ENCODE assay signal across 8 mouse cellular contexts in the genomic region with DNA sequence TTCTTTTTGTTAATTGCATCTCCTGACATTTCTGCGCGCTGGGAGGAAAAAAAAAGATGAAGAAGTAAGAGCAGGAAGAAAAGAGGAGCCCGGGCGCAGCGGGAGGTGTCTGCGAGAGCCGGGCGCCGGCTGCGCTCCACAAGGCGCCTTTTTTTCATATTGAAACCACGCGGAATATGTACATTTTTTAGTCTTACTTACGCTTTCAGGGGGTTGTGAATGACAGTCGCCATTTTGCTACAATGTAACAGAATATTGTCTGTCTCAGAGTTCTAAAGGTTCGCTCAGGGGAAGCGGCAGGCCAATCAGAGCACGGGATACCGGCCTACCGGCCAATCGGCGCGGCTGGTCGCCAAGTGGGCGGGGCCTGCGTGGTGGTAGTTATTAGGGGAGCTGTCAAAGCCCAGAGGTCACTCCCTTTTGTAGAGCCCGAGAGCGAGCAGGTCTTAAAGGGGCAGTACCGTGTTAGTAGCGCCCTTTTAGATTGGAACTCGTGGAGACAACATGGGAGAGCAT. TPM values are rescaled to one million over a fixed set of nuclear protein-coding genes. Genes with fewer than 3 reads are reported as not detected.
A peak's percentile ranks its signal among the peaks of the same experiment; 100 is the strongest.
DNase-seq lines count a peak whose midpoint lies in the region; ATAC-seq lines count a peak whose summit lies in the region.

Gene Dpf3, minus strand, starts transcription at position 241 of the 516 bp plus-strand sequence.

- DNase-seq in CD4-positive helper T cell, adult 2 months (ENCODE audit: low read depth, low spot score), result peak; percentile 87
- DNase-seq in brain, embryonic 18.5 days (ENCODE audit: low read depth, low spot score), result peak; percentile 77
- peak; percentile 100 for DNase-seq in kidney, postnatal 10 days
- DNase-seq in natural killer cell, adult 2 months (ENCODE audit: low spot score in 2 of 2), result peak; percentile 95 to 96

- peaks cover 6% of the 10 kb centered on the region; the same call in 1 of the 2 replicates for H3K27me3 ChIP-seq in heart, embryonic 13.5 days (replicated peaks)
- H3K27me3 ChIP-seq in liver, embryonic 12.5 days (replicated peaks), result peaks cover 30% of the 10 kb centered on the region
- H3K27me3 ChIP-seq in stomach, embryonic 15.5 days (replicated peaks), result peaks cover 12% of the 10 kb centered on the region; the same call in 1 of the 2 replicates

- under 1% methylated on average over 31 of the region's 31 CpGs for WGBS in heart, embryonic 13.5 days
- WGBS in liver, embryonic 12.5 days (ENCODE audit: insufficient replicate concordance), result under 1% methylated on average over 31 of the region's 31 CpGs
- WGBS in stomach, embryonic 15.5 days, result under 1% methylated on average over 31 of the region's 31 CpGs

- peak; percentile 89 for ATAC-seq in erythroid progenitor cell, adult 5-6 weeks (replicated peaks; ENCODE audit: low FRiP score, poor library complexity, severe bottlenecking)
- peak; percentile 88 for ATAC-seq in heart, embryonic 13.5 days (ENCODE audit: extremely low read depth, insufficient number of reproducible peaks, low FRiP score, low TSS enrichment)
- ATAC-seq in liver, embryonic 12.5 days, result peak; percentile 94
- peak; percentile 97 for ATAC-seq in stomach, embryonic 15.5 days (ENCODE audit: insufficient read depth, low FRiP score, low read depth)

- peaks cover 8% of the 10 kb centered on the region for H3K9me3 ChIP-seq in heart, embryonic 13.5 days
- peaks cover 9% of the 10 kb centered on the region for H3K9me3 ChIP-seq in liver, embryonic 12.5 days (replicated peaks)
- H3K9me3 ChIP-seq in stomach, embryonic 15.5 days, result no peaks in the 10 kb centered on the region

- peak within 1 kb of the TSS; percentile 91 for H3K4me3 ChIP-seq in heart, embryonic 13.5 days
- peak within 1 kb of the TSS; percentile 86 for H3K4me3 ChIP-seq in liver, embryonic 12.5 days
- H3K4me3 ChIP-seq in stomach, embryonic 15.5 days (replicated peaks), result peak within 1 kb of the TSS; percentile 70

- peak within 1 kb of the TSS; percentile 95 for H3K9ac ChIP-seq in heart, embryonic 13.5 days
- H3K9ac ChIP-seq in liver, embryonic 12.5 days, result peak within 1 kb of the TSS; percentile 88
- H3K9ac ChIP-seq in stomach, embryonic 15.5 days, result peak within 1 kb of the TSS; percentile 54

- peak within 1 kb of the TSS; percentile 93 for H3K27ac ChIP-seq in heart, embryonic 13.5 days (replicated peaks)
- peak within 1 kb of the TSS; percentile 90 for H3K27ac ChIP-seq in liver, embryonic 12.5 days
- peak within 1 kb of the TSS; percentile 69 for H3K27ac ChIP-seq in stomach, embryonic 15.5 days

- H3K4me2 ChIP-seq in heart, embryonic 13.5 days, result peak within 1 kb of the TSS; percentile 97
- peak within 1 kb of the TSS; percentile 99 for H3K4me2 ChIP-seq in liver, embryonic 12.5 days
- H3K4me2 ChIP-seq in stomach, embryonic 15.5 days, result peak within 1 kb of the TSS; percentile 100

- H3K4me1 ChIP-seq in heart, embryonic 13.5 days, result peaks cover 35% of the 10 kb centered on the region
- H3K4me1 ChIP-seq in liver, embryonic 12.5 days, result peaks cover 57% of the 10 kb centered on the region
- peaks cover 19% of the 10 kb centered on the region for H3K4me1 ChIP-seq in stomach, embryonic 15.5 days

- H3K36me3 ChIP-seq in heart, embryonic 13.5 days, result no peaks in the 10 kb centered on the region
- H3K36me3 ChIP-seq in liver, embryonic 12.5 days, result no peaks in the 10 kb centered on the region
- H3K36me3 ChIP-seq in stomach, embryonic 15.5 days, result no peaks in the 10 kb centered on the region

RNA-seq across cellular contexts. Expression of gene Dpf3, which starts in this region (rescaled TPM):
- 40.7 and 45.0 TPM in 2 replicates for total RNA-seq in erythroid progenitor cell, adult 5-6 weeks (2015; ENCODE audit: low replicate concordance)
- 152 and 194 TPM in 2 replicates for total RNA-seq in erythroid progenitor cell, adult 5-6 weeks (2017; ENCODE audit: low replicate concordance)
- polyA plus RNA-seq in heart, embryonic 13.5 days (2015; fragmentation: Nextera tagmentation; extraction: Ambion mirVana), result 18.8 and 23.1 TPM in 2 replicates
- 8.2 and 8.5 TPM in 2 replicates for polyA plus RNA-seq in liver, embryonic 12.5 days (2016; fragmentation: Nextera tagmentation; extraction: Ambion mirVana)
- 4.6 TPM in 2 replicates for polyA plus RNA-seq in stomach, embryonic 15.5 days (2015; fragmentation: Nextera tagmentation; extraction: Ambion mirVana)

Comparison
In these comparisons a context has a peak if more than half of its experiments do, and no peak if none do; other contexts are left out.
1. Peak in every context shown above with its lines: DNase-seq, ATAC-seq, H3K4me3 ChIP-seq and H3K27ac ChIP-seq.